Mouse (Mus musculus) intestine, embryonic 16.5 days (tissue): ENCODE results near the gene Uck1. TPM values are rescaled to one million over a fixed set of nuclear protein-coding genes. Genes with fewer than 3 reads are reported as not detected.
A peak's percentile ranks its signal among the peaks of the same experiment; 100 is the strongest.
"Not testable (repeated sequence)": the region's sequence is repeated elsewhere in the genome, so short reads cannot be mapped to it uniquely, and the experiment has no call there.

Experiments
- ATAC-seq: fragments of 200-750 bp; cut with Nextera tagmentation; 2 replicates; pipeline ENCODE4 v1.8.0; 2017; ENCODE audit warnings: moderate TSS enrichment, moderate library complexity
- H3K27ac ChIP-seq: fragments of 300-500 bp; sonication (generic); 2 replicates; pipeline ENCODE4 v1.5.1; 2014; ENCODE audit warnings: mild to moderate bottlenecking, low read length
- H3K27me3 ChIP-seq: fragments of 300-500 bp; sonication (generic); replicated peaks from 2 replicates; pipeline ENCODE4 v1.6.1; 2014; ENCODE audit warnings: low read length, control low read depth, mixed read lengths; ENCODE audit not compliant: control insufficient read depth, insufficient read depth
- H3K36me3 ChIP-seq: fragments of 300-500 bp; sonication (generic); 2 replicates; pipeline ENCODE4 v1.6.1; 2014; ENCODE audit warnings: low read length, control low read depth; ENCODE audit not compliant: control insufficient read depth, insufficient read depth
- H3K4me1 ChIP-seq: fragments of 300-500 bp; sonication (generic); 2 replicates; pipeline ENCODE4 v1.6.1; 2014; ENCODE audit warnings: low read length, control low read depth, mixed read lengths; ENCODE audit not compliant: control insufficient read depth, insufficient read depth
- H3K4me2 ChIP-seq: fragments of 300-500 bp; sonication (generic); 2 replicates; pipeline ENCODE4 v1.6.1; 2014; ENCODE audit warnings: low read depth, low read length, control low read depth
- H3K4me3 ChIP-seq: fragments of 300-500 bp; sonication (generic); 2 replicates; pipeline ENCODE4 v1.5.1; 2014; ENCODE audit warnings: mild to moderate bottlenecking, low read length
- H3K9ac ChIP-seq: fragments of 300-500 bp; sonication (generic); 2 replicates; pipeline ENCODE4 v1.6.1; 2014; ENCODE audit warnings: low read depth, low read length
- H3K9me3 ChIP-seq: fragments of 300-500 bp; sonication (generic); 2 replicates; pipeline ENCODE4 v1.6.1; 2016; ENCODE audit warnings: low read length, control low read depth; ENCODE audit not compliant: control insufficient read depth
- WGBS: fragments of 180-500 bp; shearing (Covaris S2); extraction: QIAGEN DNeasy Blood & Tissue Kit; methylation state at CpG from one replicate; pipeline ENCODE4 v1.1.7; 2014; 5-methylcytosine and 5-hydroxymethylcytosine counted together
- polyA plus RNA-seq: library from polyadenylated mRNA; unstranded; fragments of >200 nt; fragmentation: Nextera tagmentation; extraction: Ambion mirVana; gene quantifications from 2 replicates; pipeline ENCODE4 v1.2.1, GENCODE M21; 2015

The Uck1 gene
- polyA plus RNA-seq, 1 experiment from 2014 or later = 74.4 TPM

DNA sequence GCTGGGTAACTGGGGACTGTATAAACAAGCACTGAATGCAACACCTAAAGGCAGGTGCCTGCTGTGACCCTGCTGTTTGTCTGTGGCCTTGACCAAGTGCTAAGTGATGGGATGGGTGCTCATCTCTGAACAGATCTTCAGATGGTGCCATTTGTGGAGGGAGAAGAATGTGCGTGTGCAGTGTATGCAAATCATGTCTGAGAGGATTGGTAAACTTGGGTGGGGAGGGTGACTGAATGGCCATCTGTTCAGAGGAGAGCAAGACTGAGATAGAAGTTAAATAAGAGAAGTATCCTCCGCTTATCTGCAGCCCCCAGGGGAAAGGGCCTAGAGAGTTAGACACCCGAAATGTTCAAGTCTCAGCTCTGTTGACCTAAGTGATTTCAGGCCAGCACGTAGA is 39.5 kb upstream of the Uck1 start:
- ATAC-seq = no peak
- 92% methylated on average over 4 of the region's 4 CpGs for WGBS
- no peak overlapping the region for H3K4me2 ChIP-seq
- no peak overlapping the region for H3K9ac ChIP-seq
- no peaks in the 10 kb centered on the region for H3K4me1 ChIP-seq
- H3K36me3 ChIP-seq = peaks cover 37% of the 10 kb centered on the region
- H3K9me3 ChIP-seq = no peaks in the 10 kb centered on the region
- H3K4me3 ChIP-seq = no peak overlapping the region
- H3K27ac ChIP-seq = no peak overlapping the region
- no peaks in the 10 kb centered on the region for H3K27me3 ChIP-seq

DNA sequence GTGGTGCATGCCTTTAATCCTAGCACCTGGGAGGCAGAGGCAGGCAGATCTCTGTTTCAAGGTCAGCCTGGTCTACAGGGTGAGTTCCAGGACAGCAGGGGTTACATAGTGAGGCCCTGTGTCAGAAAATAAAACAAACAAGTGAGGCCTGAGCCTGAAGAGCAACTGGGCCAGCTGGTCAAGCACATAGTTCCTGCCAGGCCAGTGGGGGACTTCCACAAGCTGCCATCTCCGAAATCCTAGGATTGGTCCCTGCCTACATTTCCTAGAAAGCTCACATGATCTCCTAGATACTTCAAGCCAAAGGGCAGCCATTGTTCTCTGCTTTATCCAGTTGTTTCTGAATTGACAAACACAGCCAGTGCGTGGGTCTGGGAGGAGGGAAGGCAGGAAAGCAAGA is 35.9 kb upstream of the Uck1 start:
- H3K27me3 ChIP-seq, H3K4me2 ChIP-seq, H3K9ac ChIP-seq, H3K4me1 ChIP-seq, ATAC-seq, H3K4me3 ChIP-seq, H3K27ac ChIP-seq, H3K9me3 ChIP-seq: not testable (repeated sequence)
- peaks cover 31% of the 10 kb centered on the region for H3K36me3 ChIP-seq
- 83% methylated on average over 2 of the region's 2 CpGs for WGBS

DNA sequence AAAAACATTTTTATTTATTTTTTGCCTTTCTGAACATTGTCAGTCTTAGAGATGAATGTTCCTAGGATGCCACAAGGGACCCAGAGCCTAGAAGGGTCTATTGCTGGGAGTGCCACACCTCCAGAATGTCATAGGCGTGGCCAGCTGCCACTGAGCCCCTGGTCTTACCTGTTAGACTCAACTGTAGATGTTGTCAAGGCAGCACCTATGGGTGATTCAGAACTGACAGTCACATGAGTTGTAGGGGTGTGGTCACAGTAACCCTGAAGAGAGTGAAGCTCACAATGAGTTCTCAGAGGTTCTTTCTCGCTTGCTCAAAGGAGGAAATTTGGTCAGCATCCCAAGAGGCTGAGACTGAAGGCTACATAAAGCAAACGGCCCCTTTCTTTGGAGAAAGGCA is 35.3 kb upstream of the Uck1 start:
- H3K4me3 ChIP-seq = no peak overlapping the region
- H3K4me1 ChIP-seq = no peaks in the 10 kb centered on the region; the same call in 1 of the 2 replicates
- peak; percentile 64; the same call in 1 of the 2 replicates for ATAC-seq
- H3K36me3 ChIP-seq = peaks cover 31% of the 10 kb centered on the region
- H3K9me3 ChIP-seq = no peaks in the 10 kb centered on the region
- 79% methylated on average over 3 of the region's 3 CpGs for WGBS
- no peak overlapping the region for H3K27ac ChIP-seq
- H3K9ac ChIP-seq = no peak overlapping the region
- no peaks in the 10 kb centered on the region for H3K27me3 ChIP-seq
- H3K4me2 ChIP-seq = no peak overlapping the region

DNA sequence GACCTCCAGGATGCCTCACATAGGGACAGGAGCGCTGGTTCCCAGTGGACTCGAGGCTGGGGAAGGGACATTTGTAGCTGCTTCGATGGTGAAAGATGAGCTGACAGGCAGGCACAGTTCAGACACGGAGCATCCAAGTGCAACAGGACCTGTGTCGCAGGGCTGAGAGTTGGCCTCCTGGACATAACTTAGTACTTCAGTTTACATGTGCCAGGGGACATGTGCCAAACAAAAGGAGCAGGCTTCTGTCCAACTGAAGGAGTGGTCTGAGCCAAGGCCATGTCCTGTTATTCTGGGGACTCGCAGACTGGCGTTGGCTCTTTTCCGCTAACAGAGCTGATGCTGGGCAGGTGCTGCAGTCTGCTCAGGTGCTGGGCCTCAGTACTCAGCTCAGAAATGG is 34.4 kb upstream of the Uck1 start:
- no peak for ATAC-seq
- H3K4me2 ChIP-seq = no peak overlapping the region
- H3K36me3 ChIP-seq = peaks cover 25% of the 10 kb centered on the region

DNA sequence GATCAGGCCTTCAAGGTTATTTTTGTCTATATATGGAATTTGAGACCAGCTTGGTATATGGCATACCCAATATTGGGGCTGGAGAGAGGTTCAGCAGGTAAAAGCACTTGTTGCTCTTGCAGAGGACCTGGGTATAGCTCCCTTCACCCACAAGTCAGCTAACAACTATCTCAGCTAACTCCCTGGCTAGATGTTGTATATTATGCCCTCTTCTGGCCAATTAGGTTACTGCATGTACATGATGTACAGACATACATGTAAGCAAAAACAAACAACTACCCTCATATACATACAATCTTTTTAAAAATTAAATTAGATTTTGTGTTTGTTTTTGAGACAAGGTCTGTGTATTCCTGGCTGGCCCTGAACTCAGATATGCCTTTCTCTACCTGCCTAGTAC is 29.6 kb upstream of the Uck1 start:
- Histone ChIP-seq H3K4me3 (peak overlapping the region; percentile 78; the same call in 1 of the 2 replicates), H3K27me3 (no peaks in the 10 kb centered on the region), H3K9me3 (no peaks in the 10 kb centered on the region)

More for the DNA sequence above, 34.4 kb upstream of the Uck1 start:
- Histone ChIP-seq H3K27ac (no peak overlapping the region), H3K27me3 (no peaks in the 10 kb centered on the region), H3K4me1 (peaks cover 5% of the 10 kb centered on the region), H3K9ac (no peak overlapping the region), H3K4me3 (no peak overlapping the region), H3K9me3 (no peaks in the 10 kb centered on the region)
- 83% methylated on average over 8 of the region's 8 CpGs for WGBS

DNA sequence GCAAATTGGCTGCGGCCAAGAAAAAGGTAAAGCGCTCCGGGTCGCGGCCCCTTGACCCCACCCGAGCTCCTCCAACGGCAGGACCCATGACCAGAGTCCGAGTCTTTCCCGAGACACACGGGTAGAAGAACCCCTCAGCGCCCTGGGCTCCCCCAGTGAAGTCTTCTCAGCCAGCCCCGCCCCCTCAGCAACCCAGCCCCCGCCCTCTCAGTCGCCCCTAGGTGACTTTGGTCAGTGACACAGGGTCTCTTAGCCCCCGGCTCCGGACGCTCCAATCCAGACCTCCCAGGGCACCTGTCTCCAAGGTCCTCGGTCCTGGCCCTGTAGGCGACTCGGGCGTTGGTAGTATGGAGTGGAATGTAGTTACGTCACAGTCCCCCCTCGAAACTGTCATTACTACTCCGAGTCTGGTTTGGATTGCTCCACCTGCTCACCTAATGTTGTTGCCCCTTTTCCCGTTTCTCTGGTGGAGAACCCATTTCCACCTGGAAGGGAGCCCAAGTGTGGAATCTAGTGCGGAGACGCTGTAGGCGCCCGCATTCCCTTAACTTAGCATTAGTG is 28.5 kb upstream of the Uck1 start:
- H3K27ac ChIP-seq = peak overlapping the region; percentile 69
- peak overlapping the region; percentile 90 for H3K4me2 ChIP-seq
- peaks cover 2% of the 10 kb centered on the region for H3K36me3 ChIP-seq
- under 1% methylated on average over 29 of the region's 29 CpGs for WGBS
- peaks cover 18% of the 10 kb centered on the region for H3K4me1 ChIP-seq
- no peaks in the 10 kb centered on the region for H3K27me3 ChIP-seq
- H3K9me3 ChIP-seq = no peaks in the 10 kb centered on the region
- peak overlapping the region; percentile 78 for H3K4me3 ChIP-seq
- peak; percentile 66 for ATAC-seq
- peak overlapping the region; percentile 90 for H3K9ac ChIP-seq

More for the DNA sequence above, 29.6 kb upstream of the Uck1 start:
- Histone ChIP-seq H3K4me1 (peaks cover 18% of the 10 kb centered on the region), H3K27ac (no peak overlapping the region), H3K36me3 (peaks cover 6% of the 10 kb centered on the region), H3K4me2 (peak overlapping the region; percentile 90), H3K9ac (peak overlapping the region; percentile 90; the same call in 1 of the 2 replicates)
- no peak for ATAC-seq

DNA sequence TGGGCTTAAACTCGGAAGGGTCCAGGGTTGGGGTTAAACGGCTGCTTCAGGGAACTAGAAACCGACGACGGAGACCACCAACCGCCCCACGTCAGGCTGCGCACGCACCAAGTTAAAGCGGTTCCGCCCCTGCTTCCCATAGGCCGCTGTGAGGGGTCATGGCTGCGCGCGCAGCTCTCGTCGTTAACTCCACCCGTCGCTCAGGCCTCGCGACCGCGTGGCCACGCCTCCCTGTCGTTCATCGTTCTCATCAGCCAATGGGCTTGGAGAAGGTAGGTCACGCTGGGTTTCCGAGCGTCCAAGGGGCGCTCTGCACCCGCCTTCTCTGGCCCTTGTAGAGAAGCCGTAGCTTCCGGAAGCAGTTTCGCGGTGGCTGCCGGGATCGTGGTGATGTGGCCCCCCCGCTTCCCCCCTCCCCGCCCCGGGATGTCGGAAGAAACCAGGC is 28.0 kb upstream of the Uck1 start, which contains the start of gene Swi5:
Gene Swi5, minus strand, starts transcription at position 153 of the 445 bp plus-strand sequence.
- peak within 1 kb of the TSS; percentile 85 for H3K4me3 ChIP-seq
- H3K4me1 ChIP-seq = peaks cover 18% of the 10 kb centered on the region
- peak within 1 kb of the TSS; percentile 69 for H3K27ac ChIP-seq
- peaks cover 3% of the 10 kb centered on the region for H3K36me3 ChIP-seq
- under 1% methylated on average over 41 of the region's 41 CpGs for WGBS
- peak; percentile 100 for ATAC-seq
- no peaks in the 10 kb centered on the region for H3K27me3 ChIP-seq
- no peaks in the 10 kb centered on the region for H3K9me3 ChIP-seq
- H3K9ac ChIP-seq = peak within 1 kb of the TSS; percentile 94
- H3K4me2 ChIP-seq = peak within 1 kb of the TSS; percentile 90

DNA sequence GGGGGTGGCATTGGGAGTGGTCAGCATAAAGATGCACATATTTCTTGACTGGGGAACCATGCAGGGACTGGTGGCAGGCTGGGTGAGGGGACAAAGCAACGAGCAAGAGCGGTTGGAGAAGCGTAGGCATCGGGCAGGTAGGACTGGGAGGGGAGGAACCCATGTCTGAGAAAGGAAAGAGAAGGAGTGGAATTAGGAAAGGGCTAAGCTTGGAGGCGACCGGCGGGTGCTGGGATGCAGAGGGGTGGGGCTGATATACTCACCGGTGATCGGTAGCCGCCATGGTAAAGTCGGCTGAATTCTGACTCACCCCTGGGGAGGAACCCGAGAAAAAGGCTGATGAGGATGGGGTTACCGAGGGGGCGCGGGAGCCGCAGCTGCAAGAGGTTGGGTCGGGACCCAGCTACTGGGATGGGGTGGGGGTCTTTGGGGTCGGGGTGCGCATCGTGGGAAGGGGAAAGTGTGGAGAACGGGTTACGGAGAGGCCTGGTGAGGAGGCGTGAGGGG is 27.4 kb upstream of the Uck1 start, which contains the start of gene Golga2:
Gene Golga2, plus strand, starts transcription at position 51 of the 507 bp plus-strand sequence.
- Histone ChIP-seq H3K4me3 (peak within 1 kb of the TSS; percentile 85), H3K27ac (peak within 1 kb of the TSS; percentile 69), H3K36me3 (peaks cover 4% of the 10 kb centered on the region), H3K4me1 (peaks cover 18% of the 10 kb centered on the region), H3K9ac (peak within 1 kb of the TSS; percentile 94), H3K27me3 (no peaks in the 10 kb centered on the region), H3K4me2 (peak within 1 kb of the TSS; percentile 90), H3K9me3 (no peaks in the 10 kb centered on the region)
- peak; percentile 10; the same call in 1 of the 2 replicates for ATAC-seq
- under 1% methylated on average over 23 of the region's 23 CpGs for WGBS

DNA sequence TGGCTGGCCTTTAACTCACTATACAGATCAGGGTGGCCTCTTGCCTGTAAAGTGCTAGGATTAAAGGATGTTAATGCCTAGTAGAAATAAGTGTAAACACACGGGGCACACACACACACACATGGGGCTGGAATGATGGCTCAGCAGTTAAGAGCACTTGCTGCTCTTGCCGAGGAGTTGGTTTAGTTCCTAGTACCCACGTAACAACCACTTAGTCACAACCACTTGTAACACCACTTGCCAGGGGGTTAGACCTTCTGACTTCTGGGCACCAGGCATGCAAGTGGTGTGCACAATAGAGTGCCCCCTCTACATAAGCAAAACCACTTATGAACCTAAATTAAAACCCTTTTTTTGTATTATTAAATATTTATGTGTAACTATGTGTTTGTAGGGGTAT is 24.0 kb upstream of the Uck1 start:
- Histone ChIP-seq H3K36me3 (peaks cover 13% of the 10 kb centered on the region), H3K4me3 (no peak overlapping the region)
- no peak for ATAC-seq

More for the DNA sequence above, 24.0 kb upstream of the Uck1 start:
- Histone ChIP-seq H3K9ac (no peak overlapping the region), H3K27me3 (no peaks in the 10 kb centered on the region), H3K4me1 (peaks cover 10% of the 10 kb centered on the region), H3K9me3 (no peaks in the 10 kb centered on the region), H3K4me2 (no peak overlapping the region), H3K27ac (no peak overlapping the region)
- WGBS = 78% methylated on average over 3 of the region's 3 CpGs
